Mouse (Mus musculus) midbrain, embryonic 12.5 days (tissue): ENCODE measurements around the gene Olfr318. TPM values are rescaled to one million over a fixed set of nuclear protein-coding genes. Genes with fewer than 3 reads are reported as not detected.
"Not testable (repeated sequence)": the region's sequence is repeated elsewhere in the genome, so short reads cannot be mapped to it uniquely, and the experiment has no call there.

ENCODE experiments used
- ATAC-seq: fragments of 200-750 bp; cut with Nextera tagmentation; 2 replicates; pipeline ENCODE4 v1.8.0; 2017; ENCODE audit warnings: low read depth, moderate TSS enrichment, moderate library complexity; ENCODE audit not compliant: low FRiP score
- H3K27ac ChIP-seq: fragments of 300-500 bp; sonication (generic); replicated peaks from 2 replicates; pipeline ENCODE4 v1.5.1; 2016; ENCODE audit warnings: mild to moderate bottlenecking
- H3K27me3 ChIP-seq: fragments of 300-500 bp; sonication (generic); 2 replicates; pipeline ENCODE4 v1.6.1; 2016; ENCODE audit warnings: mild to moderate bottlenecking
- H3K36me3 ChIP-seq: fragments of 300-500 bp; sonication (generic); 2 replicates; pipeline ENCODE4 v1.6.1; 2016
- H3K4me1 ChIP-seq: fragments of 300-500 bp; sonication (generic); 2 replicates; pipeline ENCODE4 v1.6.1; 2016
- H3K4me2 ChIP-seq: fragments of 300-500 bp; sonication (generic); replicated peaks from 2 replicates; pipeline ENCODE4 v1.6.1; 2016; ENCODE audit warnings: mild to moderate bottlenecking, moderate library complexity
- H3K4me3 ChIP-seq: fragments of 300-500 bp; sonication (generic); 2 replicates; pipeline ENCODE4 v1.5.1; 2016; ENCODE audit warnings: mild to moderate bottlenecking
- H3K9ac ChIP-seq: fragments of 300-500 bp; sonication (generic); replicated peaks from 2 replicates; pipeline ENCODE4 v1.6.1; 2016; ENCODE audit warnings: mild to moderate bottlenecking, moderate library complexity
- H3K9me3 ChIP-seq: fragments of 300-500 bp; sonication (generic); 2 replicates; pipeline ENCODE4 v1.6.1; 2016; ENCODE audit warnings: mild to moderate bottlenecking
- WGBS: fragments of 180-500 bp; shearing (Covaris S2); methylation state at CpG from one replicate; pipeline ENCODE4 v1.1.7; 2016; 5-methylcytosine and 5-hydroxymethylcytosine counted together
- polyA plus RNA-seq: library from polyadenylated mRNA; unstranded; fragments of >200 nt; fragmentation: Nextera tagmentation; extraction: Ambion mirVana; gene quantifications from 2 replicates; pipeline ENCODE4 v1.2.1, GENCODE M21; 2016

The Olfr318 gene
- not detected in 2 replicates for polyA plus RNA-seq

- Histone ChIP-seq H3K4me1 (no peaks in the 10 kb centered on the region), H3K27ac (no peak within 1 kb of the TSS), H3K27me3 (no peaks in the 10 kb centered on the region), H3K36me3 (no peaks in the 10 kb centered on the region), H3K9me3 (no peaks in the 10 kb centered on the region), H3K4me2 (no peak within 1 kb of the TSS), H3K9ac (no peak within 1 kb of the TSS), H3K4me3 (no peak within 1 kb of the TSS)
- ATAC-seq: no peak
These were observed at the start of gene Olfr318 for GRCm38 (mm10) chr11:58723914-58724313. Olfr318 (minus strand) TSS chr11:58724014.

- Histone ChIP-seq H3K27ac (no peak within 1 kb of the TSS), H3K4me1 (no peaks in the 10 kb centered on the region), H3K27me3 (no peaks in the 10 kb centered on the region), H3K36me3 (no peaks in the 10 kb centered on the region), H3K9ac (no peak within 1 kb of the TSS), H3K4me3 (no peak within 1 kb of the TSS), H3K4me2 (no peak within 1 kb of the TSS), H3K9me3 (0 out of 2 replicates have a peak, but pooled peaks cover 3% of the 10 kb centered on the region)
- ATAC-seq: no peak
These were observed 49.1 kb upstream of the Olfr318 start, which contains the start of gene Olfr315 for GRCm38 (mm10) chr11:58772888-58773287. Olfr315 (plus strand) TSS chr11:58773188.

- Histone ChIP-seq H3K27me3 (no peaks in the 10 kb centered on the region), H3K9ac (no peak within 1 kb of the TSS), H3K36me3 (no peaks in the 10 kb centered on the region), H3K4me3 (no peak within 1 kb of the TSS), H3K27ac (no peak within 1 kb of the TSS), H3K9me3 (no peaks in the 10 kb centered on the region), H3K4me1 (no peaks in the 10 kb centered on the region), H3K4me2 (no peak within 1 kb of the TSS)
- WGBS: 91% methylated on average over 2 of the region's 2 CpGs
- no peak for ATAC-seq
These were observed 28.6 kb upstream of the Olfr318 start, which contains the start of gene Olfr316 for GRCm38 (mm10) chr11:58752434-58752833. Olfr316 (plus strand) TSS chr11:58752734.

- not testable (repeated sequence) for H3K4me1 ChIP-seq, H3K27ac ChIP-seq, H3K4me3 ChIP-seq, H3K27me3 ChIP-seq, H3K36me3 ChIP-seq, H3K4me2 ChIP-seq, H3K9ac ChIP-seq, ATAC-seq, H3K9me3 ChIP-seq
- 82% methylated on average over 18 of the region's 18 CpGs for WGBS
These were observed 27.3 kb upstream of the Olfr318 start for GRCm38 (mm10) chr11:58751096-58751495.

- Histone ChIP-seq H3K27ac (no peak within 1 kb of the TSS), H3K36me3 (no peaks in the 10 kb centered on the region), H3K4me2 (no peak within 1 kb of the TSS), H3K4me3 (no peak within 1 kb of the TSS), H3K4me1 (no peaks in the 10 kb centered on the region), H3K9ac (no peak within 1 kb of the TSS), H3K27me3 (no peaks in the 10 kb centered on the region), H3K9me3 (no peaks in the 10 kb centered on the region)
- WGBS: 80% methylated on average over 4 of the region's 4 CpGs
- ATAC-seq: no peak
These were observed 15.0 kb upstream of the Olfr318 start, which contains the start of gene Olfr317 for GRCm38 (mm10) chr11:58738792-58739262. Olfr317 (minus strand) TSS chr11:58739212.

- 66% methylated on average over 3 of the region's 3 CpGs for WGBS
- ATAC-seq: no peak
- no peaks in the 10 kb centered on the region for H3K9me3 ChIP-seq
These were observed 9.6 kb upstream of the Olfr318 start for GRCm38 (mm10) chr11:58733372-58733771.

GRCm38 (mm10) chr11:58727896-58728650 lies 4.3 kb upstream of the Olfr318 start:
- not testable (repeated sequence) for H3K4me2 ChIP-seq, H3K4me1 ChIP-seq, ATAC-seq, H3K9me3 ChIP-seq, H3K4me3 ChIP-seq, H3K27me3 ChIP-seq, H3K36me3 ChIP-seq, H3K9ac ChIP-seq, H3K27ac ChIP-seq
- 77% methylated on average over 6 of the region's 6 CpGs for WGBS

More at GRCm38 (mm10) chr11:58733372-58733771, 9.6 kb upstream of the Olfr318 start:
- no peak overlapping the region for H3K4me2 ChIP-seq
- H3K4me3 ChIP-seq: no peak overlapping the region
- no peak overlapping the region for H3K9ac ChIP-seq
- no peaks in the 10 kb centered on the region for H3K27me3 ChIP-seq
- no peaks in the 10 kb centered on the region for H3K36me3 ChIP-seq
- H3K27ac ChIP-seq: no peak overlapping the region
- H3K4me1 ChIP-seq: no peaks in the 10 kb centered on the region

- H3K4me2 ChIP-seq: no peak overlapping the region
- no peak overlapping the region for H3K9ac ChIP-seq
- no peak overlapping the region for H3K4me3 ChIP-seq
- WGBS: 97% methylated on average over 4 of the region's 4 CpGs
- H3K36me3 ChIP-seq: no peaks in the 10 kb centered on the region
- no peak for ATAC-seq
- H3K4me1 ChIP-seq: no peaks in the 10 kb centered on the region
- H3K9me3 ChIP-seq: no peaks in the 10 kb centered on the region
- no peaks in the 10 kb centered on the region for H3K27me3 ChIP-seq
- H3K27ac ChIP-seq: no peak overlapping the region
These were observed 4.1 kb downstream of the Olfr318 start for GRCm38 (mm10) chr11:58719701-58720100.

GRCm38 (mm10) chr11:58717723-58718122 lies 6.1 kb downstream of the Olfr318 start:
- H3K27ac ChIP-seq, H3K27me3 ChIP-seq, H3K4me2 ChIP-seq, H3K4me1 ChIP-seq, H3K9me3 ChIP-seq, H3K4me3 ChIP-seq, ATAC-seq, H3K36me3 ChIP-seq, H3K9ac ChIP-seq: not testable (repeated sequence)
- 95% methylated on average over 7 of the region's 7 CpGs for WGBS

- no peak overlapping the region for H3K27ac ChIP-seq
- H3K9ac ChIP-seq: no peak overlapping the region
- no peaks in the 10 kb centered on the region for H3K36me3 ChIP-seq
- no peak for ATAC-seq
- no peaks in the 10 kb centered on the region for H3K4me1 ChIP-seq
- no peak overlapping the region for H3K4me3 ChIP-seq
- H3K27me3 ChIP-seq: no peaks in the 10 kb centered on the region
- H3K4me2 ChIP-seq: no peak overlapping the region
- WGBS: 82% methylated on average over 11 of the region's 11 CpGs
- no peaks in the 10 kb centered on the region for H3K9me3 ChIP-seq
These were observed 14.7 kb downstream of the Olfr318 start for GRCm38 (mm10) chr11:58709086-58709485.

GRCm38 (mm10) chr11:58698862-58699261 lies 25.0 kb downstream of the Olfr318 start, which contains the start of gene Olfr319:
Olfr319 (plus strand) TSS chr11:58699162.
- Histone ChIP-seq H3K36me3 (no peaks in the 10 kb centered on the region), H3K4me3 (no peak within 1 kb of the TSS), H3K4me2 (no peak within 1 kb of the TSS), H3K27me3 (no peaks in the 10 kb centered on the region), H3K9me3 (peaks cover 9% of the 10 kb centered on the region; the same call in 1 of the 2 replicates), H3K4me1 (no peaks in the 10 kb centered on the region), H3K9ac (no peak within 1 kb of the TSS), H3K27ac (no peak within 1 kb of the TSS)
- 84% methylated on average over 3 of the region's 3 CpGs for WGBS
- no peak for ATAC-seq

- Histone ChIP-seq H3K27ac (no peak within 1 kb of the TSS), H3K4me2 (no peak within 1 kb of the TSS), H3K4me1 (no peaks in the 10 kb centered on the region), H3K4me3 (no peak within 1 kb of the TSS), H3K36me3 (no peaks in the 10 kb centered on the region), H3K9ac (no peak within 1 kb of the TSS), H3K9me3 (no peaks in the 10 kb centered on the region), H3K27me3 (no peaks in the 10 kb centered on the region)
- no peak for ATAC-seq
- 91% methylated on average over 1 of the region's 1 CpGs for WGBS
These were observed 43.0 kb downstream of the Olfr318 start, which contains the start of gene Olfr320 for GRCm38 (mm10) chr11:58680799-58681198. Olfr320 (plus strand) TSS chr11:58681099.
